ENCODE assay signal across 9 mouse cellular contexts in genomic region chr1:87766233-87766632, GRCm38 (mm10). TPM values are rescaled to one million over a fixed set of nuclear protein-coding genes. Genes with fewer than 3 reads are reported as not detected.
DNase-seq lines count a peak whose midpoint lies in the region; ATAC-seq and TF ChIP-seq lines count a peak whose summit lies in the region.
"Had no signal": no experiment of that assay in that cellular context is flagged by ENCODE, and none has a peak within 500 bp of the region (broad histone marks: within the 10 kb centered on the region; RNA-seq: fewer than 3 reads in every experiment).

No protein-coding gene starts in this region.

- POLR2A ChIA-PET in Patski (lab: Charles Lee) = no interaction called here

- H3K4me1 ChIP-seq in forebrain, embryonic 10.5 days = no peaks in the 10 kb centered on the region
- no peaks in the 10 kb centered on the region for H3K4me1 ChIP-seq in forebrain, embryonic 14.5 days (ENCODE audit: control insufficient read depth, insufficient read depth, low read length)
- H3K4me1 ChIP-seq: midbrain, embryonic 12.5 days had no signal

- no peak overlapping the region for H3K9ac ChIP-seq in forebrain, embryonic 14.5 days (ENCODE audit: low read length)
- H3K9ac ChIP-seq: midbrain, embryonic 12.5 days had no signal

- no peak for DNase-seq in layer of hippocampus, adult 2 months (ENCODE audit: low spot score in 2 of 2)
- no peak for DNase-seq in layer of hippocampus, adult 18-20 months (ENCODE audit: low spot score in 2 of 2)
- DNase-seq in Patski (ENCODE audit: low read depth, low spot score) = no peak
- DNase-seq in retina, postnatal 1 day = peak; percentile 17
- DNase-seq in forebrain, embryonic 10.5 days (ENCODE audit: extremely low spot score, low spot score) = no peak
- no peak for DNase-seq in layer of hippocampus, postnatal 36 days
- DNase-seq in forebrain, embryonic 14.5 days (ENCODE audit: low spot score) = no peak

- peak; percentile 44 for ATAC-seq in Patski
- ATAC-seq in erythroblast, adult 5-6 weeks (replicated peaks; ENCODE audit: low FRiP score, poor library complexity, severe bottlenecking) = peak; percentile 83
- no peak for ATAC-seq in forebrain, embryonic 14.5 days

- H3K27ac ChIP-seq in layer of hippocampus, adult 2 months = no peak overlapping the region
- no peak overlapping the region for H3K27ac ChIP-seq in forebrain, embryonic 10.5 days
- no peak overlapping the region for H3K27ac ChIP-seq in forebrain, embryonic 14.5 days (ENCODE audit: low read depth, low read length)
- H3K27ac ChIP-seq: midbrain, embryonic 12.5 days had no signal

- CTCF ChIA-PET in Patski (lab: Charles Lee) = interaction anchor here (0.8 to 1.6 kb wide), 5 partner anchors 10 to 168 kb away, joined by 3 to 5 read pairs (median 4); no protein-coding TSS in a partner anchor

- no peaks in the 10 kb centered on the region for H3K9me3 ChIP-seq in forebrain, embryonic 10.5 days
- no peaks in the 10 kb centered on the region for H3K9me3 ChIP-seq in forebrain, embryonic 14.5 days (replicated peaks; ENCODE audit: control insufficient read depth, low read length)
- H3K9me3 ChIP-seq: midbrain, embryonic 12.5 days had no signal

- peaks cover 97% of the 10 kb centered on the region for H3K36me3 ChIP-seq in forebrain, embryonic 10.5 days (replicated peaks)
- peaks cover 90% of the 10 kb centered on the region for H3K36me3 ChIP-seq in forebrain, embryonic 14.5 days (ENCODE audit: control insufficient read depth, insufficient read depth, low read length)

- in situ Hi-C loops in Patski (cut with MboI; ENCODE audit: low pct_unique_long_range_greater_than_20kb) = no loop called here

- H3K4me3 ChIP-seq in layer of hippocampus, adult 2 months = no peak overlapping the region
- H3K4me3 ChIP-seq in forebrain, embryonic 10.5 days = no peak overlapping the region
- no peak overlapping the region for H3K4me3 ChIP-seq in forebrain, embryonic 14.5 days (ENCODE audit: low read depth, low read length)
- H3K4me3 ChIP-seq: midbrain, embryonic 12.5 days had no signal

- WGBS in forebrain, embryonic 10.5 days = 84% methylated on average over 3 of the region's 3 CpGs
- 85% methylated on average over 3 of the region's 3 CpGs for WGBS in forebrain, embryonic 14.5 days

- H3K4me2 ChIP-seq in forebrain, embryonic 14.5 days (ENCODE audit: low read length) = no peak overlapping the region
- H3K4me2 ChIP-seq: midbrain, embryonic 12.5 days had no signal

- no peaks in the 10 kb centered on the region for H3K27me3 ChIP-seq in Patski
- no peaks in the 10 kb centered on the region for H3K27me3 ChIP-seq in forebrain, embryonic 10.5 days (ENCODE audit: poor library complexity, severe bottlenecking)
- no peaks in the 10 kb centered on the region for H3K27me3 ChIP-seq in forebrain, embryonic 14.5 days (replicated peaks; ENCODE audit: control insufficient read depth, insufficient read depth, low read length)
- H3K27me3 ChIP-seq: midbrain, embryonic 12.5 days had no signal

- TF ChIP-seq CTCF in layer of hippocampus, adult 2 months (conservative IDR thresholded peaks at IDR 0.05) = peak; percentile 85
- TF ChIP-seq CTCF in Patski (IDR thresholded peaks at IDR 0.05) = peak; percentile 81

RNA-seq across cellular contexts. Expression of gene Atg16l1, which starts 10.6 kb away (rescaled TPM):
- 10 to 100 TPM; 66.2 to 71.9 TPM for total RNA-seq in layer of hippocampus, adult 2 months (2021)
- 10 to 100 TPM; 61.1 to 64.7 TPM for total RNA-seq in layer of hippocampus, adult 18-20 months (2021)
- 39.7 TPM for polyA plus RNA-seq in Patski (2021)
- total RNA-seq in erythroblast, adult 5-6 weeks (2015; ENCODE audit: low replicate concordance) = 38.9 and 57.8 TPM in 2 replicates
- 73.7 and 95.3 TPM in 2 replicates for total RNA-seq in erythroblast, adult 5-6 weeks (2017; ENCODE audit: low replicate concordance)
- 34.9 and 36.0 TPM in 2 replicates for polyA plus RNA-seq in forebrain, embryonic 10.5 days (2016; fragmentation: Nextera tagmentation; extraction: Ambion mirVana)
- 10 to 100 TPM; 60.0 to 66.0 TPM for total RNA-seq in layer of hippocampus, postnatal 36 days (2021)
- polyA plus RNA-seq in forebrain, embryonic 14.5 days (2014; fragmentation: Nextera tagmentation; extraction: Ambion mirVana) = 50.0 and 60.3 TPM in 2 replicates

RNA-seq across cellular contexts. Expression of gene Sag, which starts 37.2 kb away (rescaled TPM):
- total RNA-seq in layer of hippocampus, adult 2 months (2021) = 1 to 10 TPM; 2.0 to 2.6 TPM
- 1 to 10 TPM; 1.9 to 2.1 TPM for total RNA-seq in layer of hippocampus, adult 18-20 months (2021)
- 0.19 TPM for polyA plus RNA-seq in Patski (2021)
- total RNA-seq in erythroblast, adult 5-6 weeks (2015; ENCODE audit: low replicate concordance) = 0.21 TPM in 1 of 2 replicates, not detected in the other
- total RNA-seq in erythroblast, adult 5-6 weeks (2017; ENCODE audit: low replicate concordance) = 0.56 and 3.7 TPM in 2 replicates
- polyA plus RNA-seq in forebrain, embryonic 10.5 days (2016; fragmentation: Nextera tagmentation; extraction: Ambion mirVana) = 3.3 and 3.6 TPM in 2 replicates
- 1 to 10 TPM; 2.2 to 3.5 TPM for total RNA-seq in layer of hippocampus, postnatal 36 days (2021)
- polyA plus RNA-seq in forebrain, embryonic 14.5 days (2014; fragmentation: Nextera tagmentation; extraction: Ambion mirVana) = 1.0 and 1.1 TPM in 2 replicates
